Mouse (Mus musculus) G1E (cell line): ENCODE data around the gene Olfr544.

ENCODE experiments used
- CTCF ChIP-seq: IDR thresholded peaks from 2 replicates; pipeline ENCODE4 v1.5.1; 2012; ENCODE audit warnings: low read depth, low read length, inconsistent platforms, mixed read lengths
- GATA1 ChIP-seq: IDR thresholded peaks from 2 replicates; pipeline ENCODE4 v1.6.1; 2012; ENCODE audit warnings: borderline replicate concordance, low read length, inconsistent platforms, mixed read lengths
- GATA2 ChIP-seq: IDR thresholded peaks from 2 replicates; pipeline ENCODE4 v1.6.1; 2012; ENCODE audit warnings: low read depth, low read length, inconsistent platforms, borderline replicate concordance
- POLR2AphosphoS5 ChIP-seq: IDR thresholded peaks from 2 replicates; pipeline ENCODE4 v1.6.1; 2012; ENCODE audit warnings: low read depth, low read length, inconsistent platforms; ENCODE audit not compliant: insufficient replicate concordance
- TAL1 ChIP-seq: conservative IDR thresholded peaks from 2 replicates; pipeline ENCODE4 v1.6.1; 2012; ENCODE audit warnings: low read depth, low read length, inconsistent platforms, mixed read lengths

DNA sequence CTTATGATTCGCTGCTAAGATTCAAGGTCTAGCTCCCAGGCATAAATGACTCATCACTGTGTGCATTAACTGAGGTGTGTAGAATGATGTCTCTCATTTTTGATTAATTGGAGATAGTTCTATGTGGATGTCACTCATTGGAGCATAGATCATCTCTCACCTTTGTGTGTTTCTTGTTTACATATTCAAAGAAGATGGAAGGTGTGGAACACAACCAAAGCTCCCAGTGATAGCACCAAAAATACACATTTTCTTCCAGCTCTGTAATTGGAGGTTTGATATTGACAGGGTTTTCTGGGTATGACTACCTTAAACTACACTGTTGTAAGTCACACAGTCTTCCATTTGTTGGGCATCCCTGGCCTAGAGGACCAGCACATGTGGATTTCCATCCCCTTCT is 46.3 kb upstream of the Olfr544 start, which contains the start of gene Olfr547:
- TF ChIP-seq CTCF, result no peak
- TF ChIP-seq GATA1, result no peak
- no peak for TF ChIP-seq POLR2AphosphoS5
- TF ChIP-seq TAL1, result no peak
- TF ChIP-seq GATA2, result no peak
